Mouse (Mus musculus) MEL (cell line): ENCODE results near the gene Ephb3.

Source experiments
- CTCF ChIP-seq, 3 experiments: IDR thresholded peaks in 2 of 3; conservative IDR thresholded peaks in 1 of 3; 2 replicates each; pipeline ENCODE4 v1.5.1; 2011 to 2012; ENCODE audit warnings: low read length in 3 of 3, low read depth in 2 of 3, mild to moderate bottlenecking in 2 of 3, improper control_type of control experiment in 1 of 3, inconsistent platforms in 1 of 3, mixed read lengths in 1 of 3, moderate library complexity in 1 of 3; ENCODE audit not compliant: control insufficient read depth in 1 of 3, insufficient read depth in 1 of 3, poor library complexity in 1 of 3, severe bottlenecking in 1 of 3
- MAX ChIP-seq: IDR thresholded peaks from 2 replicates; pipeline ENCODE4 v1.6.1; 2011; ENCODE audit warnings: low read length, improper control_type of control experiment
- MXI1 ChIP-seq: IDR thresholded peaks from 2 replicates; pipeline ENCODE4 v1.6.1; 2011; ENCODE audit warnings: mild to moderate bottlenecking, low read depth, low read length, improper control_type of control experiment
- MYB ChIP-seq: IDR thresholded peaks from 2 replicates; pipeline ENCODE4 v1.6.1; 2011; ENCODE audit warnings: mild to moderate bottlenecking, low read depth, low read length, improper control_type of control experiment
- MYC ChIP-seq: IDR thresholded peaks from 2 replicates; pipeline ENCODE4 v1.6.1; 2011; ENCODE audit warnings: low read depth, mild to moderate bottlenecking, low read length, improper control_type of control experiment, moderate library complexity
- NELFE ChIP-seq: IDR thresholded peaks from 2 replicates; pipeline ENCODE4 v1.6.1; 2011; ENCODE audit warnings: low read depth, low read length, improper control_type of control experiment
- POLR2A ChIP-seq, 2 experiments: IDR thresholded peaks; 2 replicates each; pipeline ENCODE4 v1.6.1; 2011 to 2012; ENCODE audit warnings: low read length in 2 of 2, mild to moderate bottlenecking in 2 of 2, control low read depth in 1 of 2, improper control_type of control experiment in 1 of 2, low read depth in 1 of 2, moderate library complexity in 1 of 2; ENCODE audit not compliant: control insufficient read depth in 1 of 2, insufficient read depth in 1 of 2, poor library complexity in 1 of 2
- POLR2AphosphoS2 ChIP-seq: IDR thresholded peaks from 2 replicates; pipeline ENCODE4 v1.6.1; 2011; ENCODE audit warnings: low read length, improper control_type of control experiment
- TBP ChIP-seq: IDR thresholded peaks from 2 replicates; pipeline ENCODE4 v1.8.0; 2011; ENCODE audit warnings: low read depth, low read length, improper control_type of control experiment
- TCF12 ChIP-seq: IDR thresholded peaks from 2 replicates; pipeline ENCODE4 v1.6.1; 2014; ENCODE audit warnings: low read depth, mild to moderate bottlenecking, inconsistent platforms, low read length, improper control_type of control experiment, moderate library complexity
- USF1 ChIP-seq: IDR thresholded peaks from 2 replicates; pipeline ENCODE4 v1.6.1; 2014; ENCODE audit warnings: low read depth, mild to moderate bottlenecking, inconsistent platforms, low read length, improper control_type of control experiment, moderate library complexity
- ZKSCAN1 ChIP-seq: IDR thresholded peaks from 2 replicates; pipeline ENCODE4 v1.6.1; 2012; ENCODE audit warnings: low read depth, mild to moderate bottlenecking, inconsistent platforms, low read length, improper control_type of control experiment, moderate library complexity

DNA sequence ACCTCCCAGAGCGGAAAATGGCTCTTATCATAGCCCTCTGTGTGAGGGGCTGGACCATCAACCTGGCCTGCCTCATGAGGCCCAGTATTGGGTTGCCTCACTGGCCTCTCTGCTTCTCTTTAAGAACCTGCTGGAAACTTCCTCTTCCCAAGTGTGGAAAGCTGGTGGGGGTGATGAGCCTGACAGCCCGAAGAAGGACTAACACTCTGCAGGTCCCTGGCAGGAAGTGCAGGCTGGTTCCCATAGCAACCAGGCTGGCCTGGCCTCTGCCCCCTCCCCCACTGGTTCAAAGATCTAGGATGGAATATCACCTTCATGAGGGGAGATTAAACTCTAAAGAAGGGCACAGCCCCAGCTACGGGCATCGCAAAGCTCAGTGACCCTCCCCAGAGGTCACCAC is 11.5 kb downstream of the Ephb3 start:
- TF ChIP-seq POLR2AphosphoS2: no peak
- no peak for TF ChIP-seq MAX
- no peak for TF ChIP-seq CTCF (IDR thresholded peaks at IDR 0.05 in 2 of 3, conservative IDR thresholded peaks at IDR 0.05 in 1 of 3; ENCODE audit: control insufficient read depth in 1 of 3, insufficient read depth in 1 of 3, low read depth in 2 of 3, low read length in 3 of 3, poor library complexity in 1 of 3, severe bottlenecking in 1 of 3)
- no peak for TF ChIP-seq NELFE
- no peak for TF ChIP-seq MYB
- no peak for TF ChIP-seq ZKSCAN1
- no peak for TF ChIP-seq MXI1
- no peak for TF ChIP-seq MYC
- TF ChIP-seq TCF12: no peak
- no peak for TF ChIP-seq TBP
- TF ChIP-seq POLR2A (IDR thresholded peaks at IDR 0.05; ENCODE audit: control insufficient read depth in 1 of 2, insufficient read depth in 1 of 2, low read depth in 1 of 2, low read length in 2 of 2, poor library complexity in 1 of 2): no peak
- no peak for TF ChIP-seq USF1
